Mouse (Mus musculus): ENCODE results near the gene Tifa.
"Not testable (repeated sequence)": the region's sequence is repeated elsewhere in the genome, so short reads cannot be mapped to it uniquely, and the experiment has no call there.

The Tifa gene

DNA sequence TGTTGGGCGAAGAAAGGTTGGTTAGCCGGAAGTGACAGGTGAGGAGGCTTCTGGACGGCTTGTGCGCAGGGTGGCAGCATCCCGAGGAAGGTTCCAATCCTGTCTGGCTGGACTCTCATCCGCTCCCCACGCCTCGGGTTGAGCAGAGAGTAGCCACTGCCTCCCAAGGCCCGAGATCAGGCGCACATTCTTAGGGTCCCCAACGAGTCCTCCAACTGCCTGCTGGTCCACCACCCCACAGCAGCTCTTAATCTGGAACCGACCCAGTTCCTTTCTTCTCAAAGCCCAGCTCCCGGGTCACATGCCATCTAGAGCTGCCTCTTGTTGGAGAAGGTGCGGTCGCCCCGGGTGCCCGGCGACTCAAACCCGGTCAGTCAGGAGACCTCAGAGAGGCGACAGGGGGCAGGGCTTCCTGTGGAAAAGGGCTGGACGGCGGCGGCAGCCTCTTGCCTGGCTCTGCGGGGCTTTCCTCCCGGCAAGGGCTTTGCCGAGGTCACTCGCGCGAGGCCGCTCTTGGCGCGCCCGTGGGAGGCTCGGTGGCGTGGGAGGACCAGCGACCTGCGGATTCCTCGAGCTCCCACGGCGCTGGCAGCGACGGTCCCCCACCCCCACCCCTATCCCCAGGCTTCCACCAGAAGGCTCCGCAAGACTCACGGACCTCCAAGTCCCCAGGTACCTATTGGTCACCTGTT, at the start of gene Tifa:
Gene Tifa (plus strand): TSS at position 306 of the 692 bp plus-strand sequence.
- DNase-seq (ENCODE audit: extremely low read depth, low read depth): peak; percentile 12

DNA sequence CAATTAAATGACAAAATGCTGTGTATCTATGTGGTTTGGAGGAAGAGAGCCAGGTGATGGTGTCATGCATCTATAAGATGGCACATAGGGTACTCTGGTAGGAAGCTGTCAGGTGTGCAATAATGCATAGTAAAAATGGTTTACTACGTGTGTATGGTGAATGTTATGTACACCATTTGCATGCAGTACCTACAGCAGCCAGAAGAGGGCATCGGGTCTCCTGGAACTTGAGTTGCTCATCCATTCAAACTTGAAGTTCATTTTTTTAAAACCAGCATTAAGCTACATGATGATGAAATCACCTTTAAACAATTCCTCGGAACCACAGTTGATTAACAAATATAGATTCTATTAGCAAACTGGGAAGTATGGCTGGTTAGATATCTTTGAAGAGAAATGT, 48.1 kb upstream of the Tifa start:
- DNase-seq (ENCODE audit: extremely low read depth, low read depth): no peak

DNA sequence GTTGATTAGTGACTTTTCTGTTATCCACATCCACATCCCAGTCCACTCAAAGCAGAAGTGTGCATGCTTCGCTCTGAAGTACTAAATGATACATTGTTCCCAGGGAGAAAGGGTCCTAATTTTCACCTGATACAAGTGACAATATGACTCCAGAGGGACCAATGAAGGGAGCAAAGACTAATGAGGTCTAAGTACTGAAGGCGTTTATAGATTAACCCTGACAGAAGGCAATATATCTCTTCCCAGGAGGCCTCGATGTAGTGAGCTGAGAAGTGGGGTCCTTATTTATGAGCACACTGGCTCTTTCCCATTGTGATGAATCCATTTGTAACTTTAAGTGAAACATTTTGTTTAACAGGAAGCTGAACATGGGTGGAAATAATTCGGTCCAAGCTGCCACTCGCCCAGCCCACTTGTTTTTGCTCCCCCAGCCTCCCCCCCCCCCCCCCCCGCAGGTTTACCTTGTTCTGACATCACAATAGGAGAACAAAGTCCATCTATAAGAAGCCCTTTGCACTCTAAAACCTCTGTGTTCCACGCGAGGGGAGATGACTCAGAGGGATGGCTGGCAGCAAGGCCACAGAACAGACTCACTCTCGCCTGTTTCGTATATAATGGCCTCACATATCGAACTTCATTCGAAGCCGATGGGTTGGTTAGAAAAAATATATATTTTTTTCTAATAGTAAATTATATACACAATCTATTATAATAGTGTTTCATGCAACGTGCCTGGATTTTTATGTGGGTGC, 45.8 kb upstream of the Tifa start:
- no peak for DNase-seq (ENCODE audit: extremely low read depth, low read depth)

DNA sequence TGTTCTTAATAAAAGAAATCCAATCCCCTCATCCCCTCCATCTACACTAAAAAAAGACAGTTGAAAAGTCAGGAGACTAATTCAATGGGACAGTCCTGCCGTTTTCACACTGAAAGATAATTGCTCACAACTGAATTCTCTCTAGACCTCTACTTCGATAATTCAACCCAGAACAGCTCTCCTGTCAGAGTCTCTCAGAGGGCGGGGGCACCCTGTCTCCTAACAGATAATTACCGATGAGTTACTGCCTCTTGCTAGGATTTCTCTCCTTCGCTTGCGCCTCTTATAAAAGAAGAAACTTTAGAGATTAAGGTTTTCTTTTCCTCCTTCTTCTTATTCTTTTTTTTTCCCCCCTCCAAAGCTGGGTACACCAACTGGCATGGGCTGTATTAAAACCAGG, 44.1 kb upstream of the Tifa start:
- DNase-seq (ENCODE audit: extremely low read depth, low read depth): no peak

DNA sequence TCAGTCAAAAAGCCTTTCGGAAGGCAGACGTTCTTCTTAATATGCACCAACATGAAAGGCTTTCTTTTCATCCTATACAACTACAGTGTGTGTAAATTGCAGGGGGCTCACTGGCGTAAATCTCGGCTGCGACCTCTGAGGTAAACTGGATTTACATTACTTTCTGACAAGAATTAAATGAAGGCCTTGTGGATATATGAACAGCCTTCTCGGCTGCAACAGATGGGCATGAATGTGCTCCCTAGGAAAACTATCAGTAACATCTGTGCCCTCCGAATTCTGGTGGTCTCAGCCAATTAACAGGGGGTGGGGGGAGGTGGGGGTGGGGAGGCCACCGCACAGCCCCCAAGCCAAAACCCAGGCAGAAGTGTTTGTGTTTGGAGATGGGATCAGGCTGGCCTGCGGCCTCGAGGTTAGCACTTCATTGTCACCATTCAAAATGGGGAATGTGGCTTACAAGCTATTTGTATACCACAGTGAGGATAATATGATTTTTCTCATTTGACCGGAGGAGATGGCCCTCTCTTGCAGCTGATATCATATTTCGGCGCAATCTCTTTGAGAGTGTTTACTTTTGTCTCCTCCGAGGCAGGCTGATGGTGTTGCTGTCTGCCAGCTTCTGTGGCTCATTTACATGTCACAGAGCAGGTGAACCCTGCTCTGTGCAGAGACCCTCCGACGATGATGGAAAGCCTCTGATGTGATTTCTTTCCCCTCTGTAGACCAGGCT, 43.5 kb upstream of the Tifa start:
- no peak for DNase-seq (ENCODE audit: extremely low read depth, low read depth)

DNA sequence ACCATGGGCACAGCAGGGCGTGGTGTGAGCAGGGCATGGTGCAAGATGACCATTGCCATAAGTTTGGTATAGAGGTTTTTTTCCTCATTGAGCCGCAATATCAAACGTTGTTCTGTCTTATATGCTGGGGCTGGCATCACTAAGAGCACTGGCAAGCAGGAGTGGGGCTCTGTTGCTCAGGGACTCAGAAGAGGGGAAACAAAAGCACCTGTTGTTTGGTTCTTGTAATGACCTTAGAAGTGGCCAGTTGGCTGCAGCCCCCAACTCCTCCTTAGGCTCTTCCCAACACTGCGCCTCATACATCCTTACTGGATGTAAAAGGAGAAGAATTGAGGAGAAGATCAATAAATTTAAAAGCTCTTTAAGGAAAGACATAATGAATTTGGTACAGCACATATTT, 41.0 kb upstream of the Tifa start:
- no peak for DNase-seq (ENCODE audit: extremely low read depth, low read depth)

DNA sequence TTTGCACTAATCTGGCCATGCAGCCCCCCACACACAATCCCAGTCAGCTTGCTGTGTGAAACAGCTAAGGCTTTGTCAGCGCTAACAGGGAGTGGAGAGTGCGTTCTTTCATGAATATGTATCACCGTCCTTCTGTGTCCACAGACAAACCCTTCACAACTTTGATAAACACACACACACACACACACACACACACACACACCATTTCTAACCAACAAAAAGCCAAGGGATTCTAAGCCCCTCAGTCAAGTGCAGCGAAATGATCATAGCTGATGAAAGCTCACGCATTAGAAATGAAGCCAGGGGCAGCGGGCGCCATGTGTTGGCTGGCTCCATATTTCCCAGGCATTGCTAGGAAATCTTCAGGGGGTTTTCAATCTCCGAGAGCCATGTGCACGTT, 40.3 kb upstream of the Tifa start:
- DNase-seq (ENCODE audit: extremely low read depth, low read depth): no peak

DNA sequence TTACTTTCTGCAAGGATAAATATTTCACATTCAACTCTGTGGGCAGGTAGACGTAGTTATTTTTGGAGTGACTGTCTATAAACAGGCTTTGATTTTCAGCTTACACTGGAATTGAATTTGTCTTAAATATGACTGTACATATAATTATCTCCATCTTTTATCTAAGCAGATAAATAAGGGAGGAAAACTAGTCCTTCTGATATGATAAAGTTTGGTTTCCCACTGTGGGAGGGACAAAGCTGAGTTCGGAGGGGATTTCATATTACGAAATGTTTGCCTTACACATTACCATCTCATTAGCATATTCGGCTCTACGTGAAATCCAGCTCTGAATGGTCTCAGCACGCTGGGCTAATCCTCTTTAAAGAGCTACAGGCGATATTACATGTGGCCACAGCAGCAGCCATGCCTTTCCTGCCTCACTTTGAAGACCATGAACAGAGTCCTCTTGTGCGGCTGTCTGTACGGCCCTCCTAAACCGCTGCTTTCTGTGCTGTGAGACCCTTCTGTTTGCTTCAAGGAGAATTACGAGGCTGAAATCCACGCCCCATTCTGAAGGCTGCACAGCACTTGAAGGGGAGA, 39.5 kb upstream of the Tifa start:
- no peak for DNase-seq (ENCODE audit: extremely low read depth, low read depth)

DNA sequence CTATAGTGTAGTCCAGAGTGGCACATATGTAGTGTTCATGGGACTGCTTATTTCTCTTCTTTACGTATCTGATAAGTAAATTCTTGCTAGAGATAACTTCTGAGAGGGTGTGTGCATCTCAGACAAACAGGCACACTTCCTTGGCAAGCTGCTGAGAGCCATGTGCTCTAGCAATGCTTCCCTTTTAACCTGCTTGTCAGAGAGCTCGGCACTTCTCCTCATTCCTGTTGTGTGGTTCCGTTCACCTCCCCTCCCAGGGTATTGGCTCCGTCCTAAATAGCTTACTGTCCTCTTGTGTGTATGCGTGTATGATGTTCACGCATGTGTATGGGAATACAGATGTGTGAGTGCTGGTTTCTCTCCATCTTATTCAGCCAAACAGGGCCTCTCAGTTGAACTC, 33.1 kb upstream of the Tifa start:
- no peak for DNase-seq (ENCODE audit: extremely low read depth, low read depth)

DNA sequence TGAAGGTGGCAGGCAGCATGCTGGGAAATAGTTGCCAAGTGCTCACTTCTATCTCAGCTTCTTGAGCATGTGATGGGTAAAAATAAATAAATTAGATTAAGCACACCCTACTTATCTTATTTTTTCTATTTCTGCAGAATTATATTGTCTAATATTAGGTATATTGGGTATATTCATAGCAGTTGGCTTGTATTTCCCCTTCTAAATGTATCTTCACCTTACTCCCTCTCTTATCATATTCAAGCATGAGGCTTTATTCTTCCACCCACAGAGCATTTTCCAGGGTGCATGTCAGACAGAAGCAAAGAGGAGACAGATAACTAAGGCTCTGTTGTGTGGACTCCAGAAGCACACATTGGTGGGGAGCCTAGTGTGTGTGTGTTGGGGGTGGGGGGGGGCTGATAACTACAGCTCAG, 31.7 kb upstream of the Tifa start:
- DNase-seq (ENCODE audit: extremely low read depth, low read depth): peak; percentile 93

DNA sequence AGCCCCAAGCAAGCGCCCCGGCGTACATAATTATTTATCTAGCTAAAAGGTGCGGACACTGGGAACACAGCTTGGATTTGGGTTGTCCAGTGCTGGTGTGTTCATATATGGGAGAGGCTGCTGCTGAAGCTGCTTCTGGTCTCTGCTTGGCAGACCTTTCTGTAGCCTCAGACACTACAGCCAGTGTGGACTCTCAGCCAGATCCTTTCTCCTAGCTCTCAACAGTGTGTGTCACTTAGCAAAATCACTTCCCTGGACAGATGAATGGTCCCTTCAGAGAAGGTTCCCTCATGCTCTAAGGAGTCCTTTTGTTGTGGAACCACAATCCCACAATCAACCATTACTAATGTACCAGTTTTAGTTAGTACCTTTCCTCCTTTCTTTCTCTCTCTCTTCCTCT, 30.8 kb upstream of the Tifa start:
- peak; percentile 30 for DNase-seq (ENCODE audit: extremely low read depth, low read depth)

DNA sequence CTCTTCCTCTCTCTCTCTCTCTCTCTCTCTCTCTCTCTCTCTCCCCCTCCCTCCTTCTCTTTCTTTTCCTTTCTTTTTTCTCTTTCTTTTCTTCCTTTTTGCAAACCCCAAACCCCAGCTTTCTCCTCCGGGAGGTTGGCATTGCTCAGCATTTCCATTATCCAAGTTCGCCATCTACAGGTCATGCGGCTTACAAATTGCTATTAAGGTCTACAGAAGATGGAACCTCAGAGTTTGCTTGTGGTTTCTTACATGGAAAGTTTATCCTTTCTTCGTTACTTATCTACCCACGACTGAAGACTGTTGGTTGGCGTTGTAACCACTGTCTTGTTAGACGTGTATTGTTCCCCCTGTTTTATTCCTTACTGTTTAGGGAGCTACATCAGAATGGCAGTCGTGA, 30.4 kb upstream of the Tifa start:
- peak; percentile 87 for DNase-seq (ENCODE audit: extremely low read depth, low read depth)

DNA sequence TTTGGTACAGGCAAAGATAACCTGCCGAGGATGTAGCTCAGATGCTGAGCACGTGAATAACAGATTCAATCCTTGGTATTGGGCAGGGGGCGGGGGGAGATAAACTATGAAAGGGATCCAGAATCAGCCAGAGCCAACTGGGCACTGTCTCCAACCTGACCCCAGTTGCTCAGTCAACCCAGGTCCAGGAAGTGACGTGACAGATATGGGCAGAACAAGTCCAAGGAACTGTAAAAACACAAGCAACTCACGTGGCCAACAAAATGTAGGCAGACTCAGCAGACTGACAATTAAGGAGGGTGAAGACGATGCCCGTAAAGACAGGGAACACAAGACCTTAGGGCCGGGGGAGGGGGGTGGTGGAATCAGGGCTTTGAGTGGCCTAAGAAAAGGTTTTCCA, 27.2 kb upstream of the Tifa start:
- DNase-seq (ENCODE audit: extremely low read depth, low read depth): no peak

DNA sequence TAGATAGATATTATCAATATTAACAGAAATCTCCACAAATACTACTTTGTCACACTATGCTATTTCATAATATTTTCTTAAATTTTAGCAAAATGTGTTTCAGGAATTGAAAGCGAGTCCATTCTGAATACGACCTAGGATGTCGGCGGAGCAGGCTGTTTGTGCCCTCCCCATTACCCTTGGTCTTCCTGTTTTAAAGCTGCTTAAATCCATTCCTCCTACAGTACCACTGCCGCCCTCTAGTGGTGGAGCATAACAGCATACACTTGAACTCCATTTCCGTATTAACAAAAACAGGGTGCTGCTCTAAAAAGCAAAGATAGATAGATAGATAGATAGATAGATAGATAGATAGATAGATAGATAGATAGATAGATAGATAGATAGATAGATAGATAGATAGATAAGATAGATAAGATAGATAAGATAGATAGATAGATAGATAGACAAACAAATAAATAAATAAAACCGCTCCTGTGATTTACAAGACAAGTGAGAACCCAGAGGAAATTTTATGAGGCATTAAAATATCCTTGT, 26.5 kb upstream of the Tifa start:
- peak; percentile 95 for DNase-seq (ENCODE audit: extremely low read depth, low read depth)

DNA sequence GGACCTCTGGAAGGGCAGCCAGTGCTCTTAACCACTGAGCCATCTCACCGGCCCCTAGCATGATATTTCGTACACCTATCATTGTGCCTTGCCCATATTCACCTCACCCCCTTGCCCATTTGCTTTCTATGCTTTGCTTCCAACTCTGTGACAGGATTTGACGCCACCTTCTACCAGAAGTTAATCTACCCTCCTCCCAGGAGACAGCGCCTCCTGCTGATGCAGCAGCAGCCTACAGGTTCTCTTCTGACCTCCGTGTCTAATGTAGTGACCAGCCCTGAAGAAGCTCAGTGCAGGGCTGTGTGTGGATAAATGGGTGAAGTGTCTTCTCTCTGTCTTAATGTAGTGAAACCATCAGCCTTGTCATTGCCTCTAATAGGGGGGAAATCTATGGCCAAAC, 25.1 kb upstream of the Tifa start:
- no peak for DNase-seq (ENCODE audit: extremely low read depth, low read depth)

DNA sequence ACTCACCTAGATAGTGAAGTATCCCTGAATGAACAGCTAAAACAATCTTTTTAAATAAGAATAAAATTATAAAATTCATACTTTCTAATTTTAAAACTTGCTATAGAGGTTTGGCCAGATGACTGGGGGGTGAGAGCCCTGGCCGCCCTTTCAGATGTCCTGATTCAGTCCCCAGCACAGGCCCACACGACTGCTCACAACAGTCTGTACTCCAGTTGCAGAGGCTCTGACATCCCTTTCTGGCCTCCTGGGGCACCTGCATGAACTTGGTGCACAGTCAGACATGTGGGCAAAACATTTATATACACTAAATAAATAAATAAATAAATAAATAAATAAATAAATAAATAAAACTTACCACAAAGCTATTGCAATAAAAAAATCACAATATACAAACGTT, 23.6 kb upstream of the Tifa start:
- DNase-seq (ENCODE audit: extremely low read depth, low read depth): no peak

DNA sequence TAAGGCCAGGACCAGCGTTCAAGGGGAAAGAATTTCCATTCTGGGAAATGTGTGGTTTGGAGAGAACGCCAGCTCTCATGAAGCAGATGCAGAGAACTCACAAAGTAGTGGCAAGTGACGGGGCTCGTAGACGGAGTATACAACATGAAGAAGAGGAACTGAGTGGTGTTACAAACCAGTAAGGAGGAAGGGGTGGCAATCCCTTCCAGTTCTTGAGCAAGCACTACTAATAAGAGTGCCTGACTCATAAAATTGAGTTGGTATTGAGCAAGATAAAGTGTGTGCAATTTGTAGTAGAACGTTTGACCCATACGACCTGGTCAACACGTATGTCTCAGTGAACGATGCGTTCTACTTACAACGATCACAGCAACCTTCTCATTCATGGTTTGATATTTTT, 20.5 kb upstream of the Tifa start:
- no peak for DNase-seq (ENCODE audit: extremely low read depth, low read depth)

DNA sequence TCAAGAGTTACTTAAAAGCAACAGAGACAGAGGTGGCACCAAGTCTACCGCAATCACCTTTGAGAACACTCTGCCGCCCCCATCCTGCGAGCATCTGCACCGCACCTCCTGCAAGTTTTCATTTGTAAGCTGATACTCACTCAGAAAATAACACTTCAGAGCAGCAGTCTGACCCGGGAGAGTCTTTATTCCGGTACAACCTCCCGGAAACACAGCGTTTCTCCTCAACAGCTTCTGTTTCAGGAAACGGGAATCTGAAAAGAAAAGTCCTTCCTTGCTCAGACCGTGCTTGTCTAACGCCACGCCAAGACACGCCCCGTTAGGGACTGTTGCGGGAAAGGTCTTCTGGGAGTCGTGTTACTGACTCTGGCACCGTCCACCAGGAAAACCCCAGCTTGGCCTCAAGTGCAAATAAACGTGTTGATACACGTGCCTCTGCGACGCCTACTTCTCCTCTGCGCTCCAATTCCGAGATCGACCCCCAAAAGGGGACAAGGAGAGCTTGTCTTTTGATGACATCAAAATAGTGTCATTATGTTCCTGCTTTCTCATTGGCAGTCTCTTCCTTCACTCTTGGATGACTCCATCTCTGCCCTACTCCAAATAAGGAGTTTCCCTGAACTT, 9.5 kb upstream of the Tifa start, which contains the start of gene Alpk1:
Gene Alpk1 (minus strand): TSS at position 507 of the 624 bp plus-strand sequence.
- peak; percentile 93 for DNase-seq (ENCODE audit: extremely low read depth, low read depth)

DNA sequence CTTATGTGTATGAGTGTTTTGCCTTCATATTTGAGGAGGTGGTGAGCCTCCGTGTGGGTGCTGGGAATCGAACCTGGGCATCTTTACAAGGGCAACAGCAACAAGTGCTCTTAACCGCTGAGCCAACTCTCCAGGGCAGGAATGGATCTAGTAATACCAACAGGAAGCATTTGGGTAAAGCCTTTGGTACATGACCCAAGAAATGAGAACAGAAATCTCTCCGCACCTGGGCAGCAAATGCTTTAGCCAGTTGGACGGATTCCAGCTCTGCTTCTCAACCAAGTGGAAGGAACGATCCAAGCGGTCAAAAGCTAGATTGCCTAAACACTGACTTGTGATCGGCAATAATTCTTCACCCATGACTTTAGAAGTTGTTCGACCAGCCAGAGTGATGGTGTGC, 8.7 kb upstream of the Tifa start:
- no peak for DNase-seq (ENCODE audit: extremely low read depth, low read depth)

DNA sequence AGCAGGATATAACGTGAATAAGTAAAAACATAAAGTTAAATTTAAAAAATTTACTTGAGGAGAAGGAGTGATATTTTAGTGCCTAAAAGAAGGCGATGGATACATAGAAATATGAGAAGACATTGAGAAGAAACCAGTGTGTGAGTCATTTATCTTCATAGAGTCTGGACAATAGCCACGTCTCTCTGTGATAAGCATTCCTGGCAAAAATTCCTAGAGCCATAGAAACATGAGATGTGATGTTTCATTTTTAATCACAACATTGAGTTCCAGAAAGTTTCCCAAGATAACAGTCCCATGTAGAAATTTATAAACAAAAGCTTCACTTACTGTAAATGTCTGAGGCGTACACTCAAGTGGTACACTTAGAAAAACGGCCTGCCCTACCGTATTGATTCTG, 6.7 kb upstream of the Tifa start:
- no peak for DNase-seq (ENCODE audit: extremely low read depth, low read depth)

DNA sequence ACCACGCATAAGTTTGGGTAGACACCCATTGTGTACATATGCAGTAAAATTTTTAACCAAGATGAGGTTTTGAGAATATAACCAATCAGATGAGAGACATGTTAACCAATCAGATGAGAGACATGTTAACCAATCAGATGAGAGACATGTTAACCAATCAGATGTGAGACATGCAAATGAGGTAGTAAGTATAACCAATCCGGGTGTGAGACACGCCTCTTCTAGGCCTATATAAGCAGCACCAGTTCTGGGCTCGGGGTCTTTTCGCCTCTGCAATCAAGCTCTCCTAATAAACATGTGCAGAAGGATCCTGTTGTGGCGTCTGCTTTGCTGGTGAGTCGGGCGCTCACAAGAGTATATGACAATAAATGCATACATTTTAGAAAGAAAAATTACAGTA, 5.9 kb upstream of the Tifa start:
- not testable (repeated sequence) for DNase-seq (ENCODE audit: extremely low read depth, low read depth)
